Mouse (Mus musculus): ENCODE data around the gene Trim33. TPM values are rescaled to one million over a fixed set of nuclear protein-coding genes. Genes with fewer than 3 reads are reported as not detected.

The Trim33 gene
- 10 to 100 TPM; 26.7 to 34.3 TPM for polyA plus RNA-seq (2017; shearing (Covaris generic))

DNA sequence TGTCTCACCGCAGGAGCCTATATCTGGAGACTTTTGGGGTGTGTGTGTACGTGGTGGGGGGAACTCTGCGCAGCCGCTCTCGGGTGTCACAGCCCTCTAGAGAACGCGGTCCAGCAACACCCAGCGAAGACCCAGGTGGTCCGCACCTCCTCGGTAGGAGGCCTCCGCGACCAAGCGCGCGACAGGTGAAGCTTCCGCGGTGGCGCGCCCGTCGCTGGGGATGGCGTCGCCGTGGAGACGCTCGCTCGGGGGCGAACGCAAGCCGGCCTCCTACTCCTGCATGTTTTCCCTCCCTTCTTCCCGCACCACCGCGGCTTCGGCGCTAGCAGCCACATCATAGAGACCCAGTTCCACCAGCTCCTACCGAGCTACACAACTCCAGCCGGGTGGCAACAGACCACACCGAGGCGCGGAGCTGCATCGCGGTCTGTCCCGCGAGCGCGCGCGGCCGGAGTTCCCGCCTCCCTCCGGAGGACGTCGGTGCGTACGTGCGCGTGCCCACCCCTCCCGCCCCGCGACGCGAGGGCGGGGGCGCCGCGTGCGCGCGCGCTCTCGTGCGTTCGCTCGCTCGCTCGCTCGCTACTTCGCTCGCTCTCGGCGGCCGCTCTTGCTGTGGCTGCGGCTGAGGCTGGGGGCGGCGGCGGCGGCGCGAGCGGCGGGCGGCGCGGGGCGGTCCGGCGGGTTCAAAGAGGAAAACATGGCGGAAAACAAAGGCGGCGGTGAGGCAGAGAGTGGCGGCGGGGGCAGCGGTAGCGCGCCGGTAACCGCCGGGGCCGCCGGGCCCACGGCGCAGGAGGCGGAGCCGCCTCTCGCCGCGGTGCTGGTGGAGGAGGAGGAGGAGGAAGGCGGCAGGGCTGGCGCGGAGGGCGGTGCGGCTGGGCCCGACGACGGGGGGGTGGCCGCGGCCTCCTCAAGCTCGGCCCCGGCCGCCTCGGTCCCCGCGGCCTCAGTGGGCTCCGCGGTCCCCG lies at the start of gene Trim33:
TSS of gene Trim33 (plus strand) at position 112 of the 968 bp plus-strand sequence.

Other genes with a start within 250 kb of the Trim33 start
- gene Nras, start 221.0 kb upstream of the Trim33 start, polyA plus RNA-seq (2017; shearing (Covaris generic)) = 10 to 100 TPM; 49.3 to 53.2 TPM
- 10 to 100 TPM in 1 of 2 experiments, 1 to 10 TPM in 1; 2.2 to 12.5 TPM for gene Ampd1, start 205.3 kb upstream of the Trim33 start, polyA plus RNA-seq (2017; shearing (Covaris generic))
- 1 to 10 TPM; 1.1 to 1.2 TPM for gene Dennd2c, start 176.7 kb upstream of the Trim33 start, polyA plus RNA-seq (2017; shearing (Covaris generic))
- gene Bcas2, start 107.6 kb upstream of the Trim33 start, polyA plus RNA-seq (2017; shearing (Covaris generic)) = 100 to 1,000 TPM; 118 to 150 TPM

All from activated CD4-positive, CD25-positive, alpha-beta regulatory T cell (primary cell).